Mouse (Mus musculus): ENCODE results near the gene Gm42420.

Gm42420 gene

DNA sequence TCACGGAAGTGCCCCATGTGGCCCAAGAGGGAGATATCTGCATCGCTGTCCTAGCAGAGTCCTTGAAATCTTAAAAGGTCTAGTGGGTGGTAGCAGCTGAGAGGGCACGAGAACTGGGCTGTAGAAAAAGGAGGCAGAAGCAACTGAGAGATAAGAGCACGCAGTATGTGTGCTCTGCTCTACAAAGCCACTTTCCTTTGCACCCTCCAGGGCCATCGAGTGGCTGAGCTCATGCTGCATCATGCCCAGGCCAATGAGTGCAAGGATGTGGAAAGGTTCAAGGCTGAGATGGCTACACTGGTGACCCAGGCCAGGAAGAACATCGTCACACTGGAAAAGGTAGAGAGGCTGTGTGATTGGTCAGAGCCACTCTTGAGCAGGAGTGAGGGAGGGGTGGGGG, at the start of gene Gm42420:
Gm42420 (plus strand) TSS at position 237 of the 400 bp plus-strand sequence.
- DNase-seq (ENCODE audit: inconsistent age in 2 of 2, low spot score in 1 of 2): peak; percentile 52 to 75

DNA sequence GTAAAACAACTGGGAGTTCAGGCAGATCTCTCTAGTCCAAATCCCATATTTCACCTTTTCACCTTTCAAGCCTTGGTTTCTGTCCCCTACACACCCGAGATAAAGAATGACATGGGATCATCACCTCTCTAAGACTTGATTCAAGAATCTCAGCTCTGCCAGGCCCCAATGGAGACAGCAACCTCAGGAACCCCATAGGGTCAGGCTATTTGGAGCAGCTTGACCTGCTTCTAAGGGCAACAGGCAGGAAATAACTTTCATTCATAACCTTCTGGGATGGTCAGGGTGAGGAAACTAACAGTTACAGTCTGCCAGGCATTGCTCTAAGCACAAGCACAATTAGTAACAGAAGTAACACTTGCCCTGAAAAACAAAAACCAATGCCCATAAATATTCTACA, 48.9 kb upstream of the Gm42420 start:
- DNase-seq (ENCODE audit: inconsistent age in 2 of 2, low spot score in 1 of 2): no peak

DNA sequence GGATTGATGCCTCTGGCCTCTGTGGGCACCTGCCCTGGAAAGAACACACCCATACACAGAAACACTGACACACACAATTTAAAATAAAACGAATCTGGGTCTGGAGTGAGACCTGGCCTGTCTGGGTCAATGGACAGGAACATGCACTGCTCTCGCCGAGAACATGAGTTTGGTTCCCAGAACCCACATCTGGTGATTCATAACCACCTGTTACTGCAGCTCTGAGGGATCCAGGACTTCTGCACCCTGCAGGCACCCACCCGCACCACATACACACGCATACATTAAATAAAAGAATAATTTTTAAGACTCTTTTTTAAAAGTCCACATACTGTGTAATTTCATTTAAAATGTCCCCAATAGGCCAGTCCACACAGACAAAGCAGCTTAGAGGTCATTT, 48.3 kb upstream of the Gm42420 start:
- DNase-seq (ENCODE audit: inconsistent age in 2 of 2, low spot score in 1 of 2): no peak

DNA sequence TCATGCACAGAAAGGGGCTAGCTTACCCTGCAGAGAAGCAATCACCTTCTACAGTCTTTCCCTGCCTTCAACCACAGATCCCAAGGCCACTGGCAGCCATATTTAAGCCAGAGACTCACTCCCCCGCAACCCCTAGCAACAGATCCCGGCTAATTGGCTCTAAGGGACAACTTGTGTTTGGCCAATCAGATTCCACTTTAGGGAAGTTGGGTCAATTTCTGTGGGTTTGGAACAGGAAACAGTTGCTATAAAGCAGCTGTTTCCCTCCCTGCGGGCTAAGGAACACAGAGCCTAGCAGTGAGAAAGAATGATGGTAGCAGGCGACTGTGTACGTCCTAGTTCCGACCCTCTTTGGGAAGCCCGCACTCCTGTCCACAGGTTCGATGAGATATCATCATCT, 47.3 kb upstream of the Gm42420 start:
- no peak for DNase-seq (ENCODE audit: inconsistent age in 2 of 2, low spot score in 1 of 2)

DNA sequence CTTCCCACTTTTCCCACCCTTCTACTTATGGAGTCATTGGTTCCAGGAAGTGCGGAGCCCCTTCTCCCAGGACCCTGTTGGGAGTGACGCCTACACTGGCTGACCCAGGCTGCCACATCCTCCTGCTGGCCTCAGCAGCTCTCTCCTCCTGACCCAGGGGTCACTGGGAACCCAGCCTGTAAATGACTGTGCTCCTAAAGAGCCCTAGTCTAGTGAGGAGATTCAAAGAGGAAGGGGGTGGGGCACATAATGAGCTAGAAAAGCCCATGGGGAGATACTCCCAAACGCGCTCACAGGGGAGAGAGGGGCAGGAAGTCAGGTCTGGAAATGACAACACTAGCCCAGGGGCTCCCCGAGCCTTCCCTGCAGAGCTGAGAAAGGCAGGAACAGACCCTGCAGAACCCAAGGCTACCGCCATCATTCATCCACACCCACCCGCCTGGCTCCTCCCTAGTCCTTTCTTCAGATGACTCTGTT, 45.8 kb upstream of the Gm42420 start:
- peak; percentile 45 to 59 for DNase-seq (ENCODE audit: inconsistent age in 2 of 2, low spot score in 1 of 2)

DNA sequence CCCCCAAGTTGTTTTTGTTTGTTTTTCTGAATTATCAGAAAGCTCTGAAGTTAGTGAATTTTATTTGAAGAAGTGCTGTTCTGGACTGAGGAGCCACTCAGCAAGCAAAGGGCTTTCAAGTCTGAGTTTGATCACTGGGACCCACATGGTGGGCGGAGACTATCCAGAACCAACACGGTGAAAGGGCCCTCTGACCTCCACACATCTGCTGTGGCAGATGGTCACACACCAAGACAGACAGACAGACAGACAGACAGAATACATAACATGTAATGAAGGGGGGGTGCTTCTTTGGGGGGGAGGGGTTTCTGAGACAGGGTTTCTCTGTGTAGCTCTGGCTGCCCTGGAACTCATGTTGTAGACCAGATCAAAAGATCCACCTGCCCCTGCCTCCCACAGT, 45.0 kb upstream of the Gm42420 start:
- no peak for DNase-seq (ENCODE audit: inconsistent age in 2 of 2, low spot score in 1 of 2)

DNA sequence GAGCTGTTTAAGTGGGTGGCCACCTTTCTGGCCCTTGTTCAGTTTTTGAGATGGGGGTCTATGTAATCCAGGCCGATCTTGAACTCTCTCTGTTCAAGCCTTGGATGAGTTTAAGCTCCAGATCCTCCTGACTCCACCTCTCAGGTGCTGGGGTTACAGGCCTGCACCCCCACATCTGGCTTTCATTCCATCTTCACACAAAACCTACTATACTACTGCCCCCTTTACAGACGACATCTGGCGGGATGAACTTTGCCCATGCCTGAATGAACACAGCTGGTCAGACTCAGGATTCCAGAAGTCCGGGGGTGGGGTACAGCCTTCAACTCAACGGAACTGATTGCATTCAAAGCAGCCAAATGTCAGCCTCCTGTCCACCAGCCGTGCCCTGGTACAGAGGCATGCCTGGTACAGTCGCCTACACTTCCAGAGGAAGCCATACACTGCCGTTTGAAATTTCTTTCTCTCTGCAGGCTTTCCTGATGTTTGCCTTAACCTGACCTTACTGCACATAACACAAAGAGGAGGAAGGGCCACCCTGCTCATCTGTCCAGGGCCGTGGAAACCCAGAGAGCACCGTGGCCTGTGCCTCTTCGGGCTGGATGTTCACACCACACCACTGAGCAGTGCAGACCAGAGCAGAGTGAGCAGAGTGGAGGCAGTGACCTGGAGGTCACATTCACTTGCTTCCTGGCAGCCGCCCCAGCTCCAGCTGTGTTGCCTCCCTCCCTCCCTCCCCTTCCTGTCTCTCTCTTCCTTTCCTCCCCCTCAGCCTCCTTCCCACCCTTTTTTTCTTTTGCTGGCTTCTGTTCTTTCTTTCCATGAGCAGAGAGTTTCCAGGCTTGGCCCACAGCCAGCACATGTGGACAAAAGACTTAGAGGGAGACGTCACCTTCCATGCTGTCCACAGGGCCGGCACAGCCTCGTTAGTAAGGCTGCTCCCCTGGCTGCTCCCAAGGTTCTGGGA, 42.6 kb upstream of the Gm42420 start:
- peak; percentile 65 to 75 for DNase-seq (ENCODE audit: inconsistent age in 2 of 2, low spot score in 1 of 2)

DNA sequence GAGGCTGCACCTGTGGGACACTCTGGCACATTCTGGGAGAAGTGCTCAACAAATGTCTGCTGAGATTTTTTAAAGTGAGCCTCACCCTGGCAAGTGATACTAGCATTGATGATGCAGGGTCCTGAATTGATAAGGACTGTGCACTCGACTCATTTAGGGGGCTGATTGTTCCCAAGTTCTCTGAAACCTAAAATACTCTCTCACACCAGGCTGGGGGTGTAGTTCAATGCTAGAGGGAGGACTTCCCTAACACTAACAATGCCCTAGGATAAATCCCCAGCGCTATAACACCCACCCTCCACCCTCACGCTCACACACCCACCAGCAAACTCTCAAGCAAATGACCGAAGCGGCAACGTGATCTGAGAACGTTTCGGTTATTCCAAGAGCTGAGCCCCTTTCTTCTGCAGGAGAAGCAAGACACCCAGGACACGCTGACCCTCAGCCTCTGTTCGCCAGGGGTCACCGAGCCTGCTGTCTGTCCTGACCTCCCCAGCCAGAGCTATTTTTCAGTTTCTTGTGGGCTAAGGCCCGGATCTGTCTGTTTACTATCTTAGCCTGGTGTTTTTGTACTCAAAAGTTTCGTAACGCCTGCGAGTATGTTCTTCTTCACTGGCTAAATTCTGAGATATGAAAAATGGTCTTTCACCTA, 41.7 kb upstream of the Gm42420 start:
- no peak for DNase-seq (ENCODE audit: inconsistent age in 2 of 2, low spot score in 1 of 2)

DNA sequence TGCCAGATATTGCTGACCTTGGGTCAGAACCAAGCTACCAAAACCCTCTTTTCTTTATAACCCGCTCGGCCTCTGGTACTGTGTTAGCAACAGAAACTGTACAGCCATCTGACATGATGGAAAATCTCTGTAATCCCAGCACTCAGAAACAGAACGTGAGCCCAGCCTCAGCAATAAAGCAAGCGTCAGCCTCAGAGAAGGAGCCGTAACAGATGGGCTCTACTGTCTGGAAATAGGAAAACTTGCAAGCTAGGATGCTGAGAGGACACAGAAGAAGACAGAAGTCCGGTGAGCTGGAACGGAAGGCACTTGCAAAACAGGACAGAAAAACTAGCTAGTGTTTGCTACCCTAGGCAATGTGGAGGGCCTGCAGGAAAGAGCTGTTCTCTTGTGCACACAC, 40.1 kb upstream of the Gm42420 start:
- no peak for DNase-seq (ENCODE audit: inconsistent age in 2 of 2, low spot score in 1 of 2)

DNA sequence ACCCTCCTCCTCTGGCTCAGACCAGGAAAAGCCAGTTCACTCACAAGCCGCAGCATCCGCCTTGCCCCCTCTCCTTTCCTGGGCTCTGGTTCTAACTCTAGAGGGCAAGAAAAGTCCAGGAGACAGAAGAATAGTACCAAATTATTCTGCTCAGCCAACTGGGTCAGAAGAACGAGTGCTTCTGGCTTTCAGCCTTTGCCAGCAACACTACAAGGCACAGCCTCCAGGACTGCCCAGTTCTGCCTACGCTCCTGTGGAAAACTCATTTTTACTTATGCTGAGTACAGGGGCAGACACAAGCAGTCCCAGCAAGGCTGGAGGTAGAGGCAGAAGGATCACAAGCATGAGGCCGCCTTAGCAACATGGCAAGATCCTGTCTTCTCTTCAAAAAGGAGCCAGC, 37.5 kb upstream of the Gm42420 start:
- DNase-seq (ENCODE audit: inconsistent age in 2 of 2, low spot score in 1 of 2): no peak

DNA sequence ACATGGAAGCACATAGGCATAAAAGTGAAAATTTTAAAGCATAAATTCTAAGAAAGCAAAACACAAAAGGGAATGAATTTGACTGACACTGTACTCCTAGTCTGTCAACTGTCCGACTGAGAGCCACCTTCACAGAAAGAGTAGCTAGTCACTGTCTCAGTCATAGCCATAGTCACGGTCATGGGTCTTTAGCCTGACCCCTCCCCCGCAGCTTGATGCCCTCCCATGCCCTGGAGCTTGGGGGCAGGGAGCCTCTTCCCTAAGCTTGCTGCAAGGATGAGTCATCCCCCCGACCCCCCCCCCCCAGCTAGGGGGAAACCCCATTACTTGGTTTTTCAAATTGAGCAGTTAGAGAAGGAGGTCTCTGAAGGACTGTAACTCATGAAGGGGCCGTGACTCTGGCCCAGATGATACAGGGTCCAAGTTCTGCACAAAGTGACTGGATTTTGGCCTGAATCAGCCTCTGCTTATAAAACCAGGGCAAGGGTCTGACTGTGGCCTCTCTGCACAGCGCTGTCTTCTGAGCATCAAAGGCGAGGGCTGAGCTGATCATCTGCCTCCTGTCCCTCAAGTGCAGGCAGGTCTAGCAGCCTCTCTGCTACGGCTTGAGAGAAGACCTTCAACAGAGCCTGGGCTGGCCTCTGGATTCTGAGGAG, 33.4 kb upstream of the Gm42420 start:
- peak; percentile 47 to 63 for DNase-seq (ENCODE audit: inconsistent age in 2 of 2, low spot score in 1 of 2)

DNA sequence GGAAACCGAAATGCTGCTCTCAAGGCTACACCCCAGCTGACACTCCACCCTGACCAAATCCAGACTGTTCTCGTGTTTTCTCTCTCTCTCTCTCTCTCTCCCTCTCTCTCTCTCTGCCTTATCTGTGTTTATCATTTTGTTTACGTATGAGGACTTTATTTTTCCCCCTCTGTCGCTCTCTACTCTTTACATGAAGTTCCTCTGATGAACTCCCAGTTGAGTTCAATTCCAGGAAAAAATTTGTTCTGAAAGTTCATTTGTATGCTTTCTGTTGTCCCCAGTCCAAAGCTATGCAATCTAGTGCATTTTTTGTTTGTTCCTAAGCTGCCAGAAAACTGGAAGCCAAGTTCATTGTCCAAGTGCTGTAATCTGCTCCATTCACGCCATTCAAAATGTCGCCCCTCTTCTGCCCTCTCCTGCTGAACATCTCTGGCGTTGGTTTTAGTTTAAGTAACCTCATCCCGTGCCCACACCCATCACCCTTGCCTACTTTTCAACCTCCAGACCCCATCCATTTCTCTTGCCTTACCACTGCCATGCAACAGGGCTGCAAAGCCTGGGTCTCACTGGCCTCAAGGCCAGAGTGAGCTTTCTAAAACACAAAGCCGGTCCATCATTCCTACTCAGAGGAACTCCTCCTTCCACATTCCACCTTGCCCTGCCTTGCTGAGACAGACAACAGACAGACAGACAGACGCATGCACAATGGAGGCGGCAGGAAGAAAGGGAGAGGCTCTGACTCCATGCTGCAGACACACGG, 30.5 kb upstream of the Gm42420 start:
- DNase-seq (ENCODE audit: inconsistent age in 2 of 2, low spot score in 1 of 2): no peak

DNA sequence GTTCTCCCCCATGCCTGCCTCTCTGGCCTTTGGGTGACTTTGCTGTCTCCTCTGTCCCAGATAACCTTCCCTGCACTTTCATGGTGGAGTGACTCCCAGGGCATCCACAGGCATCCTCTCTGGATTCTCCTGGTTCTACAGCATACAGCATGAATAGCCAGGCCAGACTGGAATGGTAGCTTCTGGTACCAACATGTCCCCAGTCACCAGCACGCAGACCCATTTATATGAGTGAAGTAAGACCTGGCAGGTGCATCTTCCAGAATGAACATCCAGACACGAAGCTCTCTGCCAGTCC, 30.0 kb upstream of the Gm42420 start:
- no peak for DNase-seq (ENCODE audit: inconsistent age in 2 of 2, low spot score in 1 of 2)

DNA sequence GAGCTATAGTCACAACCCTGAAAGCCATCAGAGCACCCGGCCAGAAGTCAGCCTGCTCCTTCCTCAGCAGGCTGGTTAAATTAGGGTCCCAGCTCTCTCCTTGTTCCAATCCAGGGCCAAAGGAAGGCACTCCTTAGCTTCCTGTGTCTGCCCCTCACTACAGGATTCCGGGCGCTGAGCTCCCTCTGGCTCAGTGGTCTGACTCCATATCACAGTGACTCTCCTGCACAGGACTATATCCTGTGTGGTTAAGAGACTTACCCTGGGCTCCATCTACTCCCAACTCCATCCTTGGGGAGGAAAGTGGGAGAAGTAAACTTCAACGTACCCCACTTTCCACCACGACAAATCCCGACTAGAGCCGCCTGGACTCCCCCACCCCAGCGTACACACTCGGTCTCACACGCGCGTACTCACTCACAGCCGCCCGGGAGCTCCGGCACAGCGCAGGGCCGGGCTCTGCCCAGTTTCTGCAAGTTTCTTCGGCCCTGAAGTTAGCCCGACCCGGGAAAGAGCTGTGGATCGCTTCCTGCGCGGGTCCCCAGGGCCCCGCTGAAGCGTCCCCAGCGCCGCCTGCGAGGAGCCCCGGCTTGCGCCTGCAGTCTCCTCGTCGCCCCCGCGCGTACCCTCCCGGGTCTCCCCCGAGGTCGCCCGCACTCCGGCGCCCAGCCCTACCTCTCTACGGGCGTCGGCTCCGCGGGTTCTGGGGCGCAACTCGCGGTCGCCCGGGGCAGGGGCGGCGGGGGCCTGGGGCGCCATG, 28.5 kb upstream of the Gm42420 start:
- DNase-seq (ENCODE audit: inconsistent age in 2 of 2, low spot score in 1 of 2): peak; percentile 50 to 81

DNA sequence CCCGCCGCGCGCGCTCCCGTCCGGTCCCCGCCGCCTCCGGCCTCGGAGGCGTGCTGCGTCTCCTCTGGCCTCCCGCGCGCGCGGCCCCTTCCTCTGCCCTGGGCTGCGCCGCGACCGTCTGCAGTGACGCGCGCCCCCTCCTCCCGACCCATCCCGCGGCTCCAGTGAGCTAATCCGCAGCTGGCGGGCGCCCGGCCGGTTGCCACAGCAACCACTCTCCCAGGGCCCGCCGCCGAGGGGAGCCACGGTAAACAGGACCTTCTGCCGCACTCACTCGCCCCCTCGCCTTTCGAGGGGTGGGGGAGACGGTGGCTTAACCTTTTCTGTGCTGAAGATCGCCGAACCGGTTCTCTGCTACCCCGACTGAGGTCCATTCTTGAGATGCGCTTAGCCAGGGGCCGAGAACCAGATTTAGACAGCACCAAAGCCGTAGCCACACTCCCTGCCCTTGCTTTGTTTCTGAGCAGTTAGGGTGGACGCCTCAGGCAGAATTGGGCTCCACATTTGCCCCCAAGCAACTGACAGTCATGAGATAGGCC, 27.8 kb upstream of the Gm42420 start, which contains the start of gene Dennd2a:
Dennd2a (minus strand) TSS at position 145 of the 539 bp plus-strand sequence.
- DNase-seq (ENCODE audit: inconsistent age in 2 of 2, low spot score in 1 of 2): peak; percentile 72 to 86

DNA sequence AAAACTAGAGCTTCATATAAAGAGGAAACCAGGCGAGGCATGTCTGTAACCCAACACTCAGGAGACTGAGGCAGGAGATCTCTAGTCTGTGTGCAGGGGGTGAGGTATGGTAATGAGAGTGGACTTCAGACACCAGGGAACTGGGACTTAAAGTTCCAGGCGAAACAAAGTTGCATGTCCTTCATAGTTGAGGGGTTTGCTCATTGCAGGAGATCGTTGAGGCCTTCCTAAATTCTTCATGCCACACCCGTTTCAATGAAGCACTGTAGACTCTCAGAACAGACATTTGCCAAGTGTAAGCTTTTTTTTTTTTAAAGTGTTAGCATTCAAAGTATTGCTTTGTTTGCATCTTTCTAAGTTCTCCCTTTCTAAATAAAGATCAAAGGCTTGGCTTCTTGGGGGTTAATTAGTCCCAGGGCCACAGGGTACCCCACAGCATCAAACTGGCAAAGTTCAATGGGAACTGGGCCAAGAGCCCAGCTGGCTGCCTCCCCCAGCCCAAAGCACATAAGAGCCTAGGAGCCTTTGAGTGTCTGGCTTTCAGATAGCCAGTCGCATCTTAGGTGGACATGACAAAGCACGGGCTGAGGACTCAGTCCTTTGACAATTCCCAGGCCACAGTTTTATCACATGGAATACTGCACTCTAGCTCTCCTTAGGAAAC, 26.1 kb upstream of the Gm42420 start:
- no peak for DNase-seq (ENCODE audit: inconsistent age in 2 of 2, low spot score in 1 of 2)

DNA sequence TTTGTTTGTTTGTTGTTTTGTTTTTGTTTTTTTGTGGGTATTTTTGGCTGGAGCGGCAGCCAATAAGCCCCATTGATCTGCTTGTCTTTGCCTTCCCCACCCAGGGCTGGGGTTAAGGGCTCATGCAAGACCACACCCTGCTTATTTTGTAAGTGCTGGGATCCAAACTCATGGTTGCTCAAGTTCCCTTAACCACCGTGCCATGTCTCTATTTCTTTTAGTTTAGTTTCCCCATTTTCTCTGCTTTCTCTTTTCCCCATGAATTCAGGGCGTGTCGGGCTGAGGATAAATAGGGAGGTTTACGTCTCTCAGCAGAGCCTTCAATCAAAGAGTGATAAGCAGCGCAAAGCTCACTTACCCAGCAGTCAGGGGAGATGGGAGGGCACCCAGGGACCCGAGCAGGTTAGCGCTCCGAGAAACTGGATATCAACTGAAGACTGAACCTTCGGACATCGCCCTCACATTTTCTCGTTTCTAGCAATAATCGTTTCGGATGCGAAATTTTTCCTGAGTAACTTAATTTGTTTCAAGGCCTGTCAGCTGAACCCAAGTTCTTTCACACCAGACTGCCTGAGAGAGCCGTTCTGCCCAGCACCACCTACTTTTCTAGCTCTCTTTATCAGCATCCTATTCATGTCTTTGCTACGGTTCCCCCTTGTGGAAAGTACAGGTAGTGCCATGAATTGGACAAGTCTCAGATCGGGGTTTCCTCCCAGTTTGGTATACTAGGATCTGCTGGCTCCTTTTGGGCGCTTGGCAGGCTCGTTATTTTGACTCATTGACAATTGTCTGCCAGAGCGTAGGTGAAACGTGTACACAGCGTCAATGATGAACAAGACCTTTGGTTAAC, 23.2 kb upstream of the Gm42420 start:
- DNase-seq (ENCODE audit: inconsistent age in 2 of 2, low spot score in 1 of 2): peak; percentile 77 to 95

DNA sequence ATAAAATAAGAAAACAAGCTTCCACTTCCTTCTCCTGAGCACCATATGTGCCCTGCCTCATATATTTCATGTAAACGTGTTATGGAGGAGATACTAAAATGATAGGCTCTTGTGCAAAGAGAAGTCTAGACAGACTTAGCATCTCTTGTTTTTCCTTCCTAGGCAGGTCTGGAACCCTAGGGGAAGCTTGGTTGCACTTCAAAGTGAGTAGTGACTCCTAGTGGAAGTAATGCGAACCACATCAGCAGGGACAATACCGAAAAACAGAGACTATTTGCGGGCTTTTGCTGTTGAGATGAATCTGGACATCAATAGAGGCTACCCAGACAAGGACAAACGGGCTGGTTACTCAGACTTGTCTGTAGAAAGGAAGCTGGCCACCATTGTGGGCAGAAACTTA, 18.0 kb upstream of the Gm42420 start:
- peak in 1 of 2 experiments; percentile 70 for DNase-seq (ENCODE audit: inconsistent age in 2 of 2, low spot score in 1 of 2)

DNA sequence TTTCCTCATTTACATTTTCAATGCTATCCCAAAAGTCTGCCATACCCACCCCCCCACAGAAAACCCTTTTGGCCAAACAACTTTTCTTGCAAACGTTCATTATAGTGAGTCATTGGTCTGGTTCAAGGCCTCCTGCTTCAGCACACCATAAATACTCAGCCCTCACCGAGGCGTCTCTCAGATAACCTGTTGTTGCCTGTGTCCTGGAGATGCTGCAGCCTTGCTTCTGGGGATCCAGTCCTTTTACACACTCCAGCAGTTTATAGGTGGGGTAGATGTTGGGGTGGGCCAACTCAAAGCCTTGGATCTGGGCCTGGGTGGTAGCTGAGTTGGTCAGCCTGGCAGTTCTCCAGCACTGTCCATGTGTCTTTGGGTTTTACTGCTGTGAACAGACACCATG, 15.1 kb upstream of the Gm42420 start:
- DNase-seq (ENCODE audit: inconsistent age in 2 of 2, low spot score in 1 of 2): peak; percentile 65 to 84
